Mouse (Mus musculus) embryonic fibroblast, embryonic 13.5 days (primary cell): ENCODE data around the gene Cdc42ep1.

Experiments
- CTCF ChIP-seq: IDR thresholded peaks from 2 replicates; pipeline ENCODE4 v1.5.1; 2011; ENCODE audit warnings: mild to moderate bottlenecking, control low read depth, low read length, moderate library complexity, borderline replicate concordance; ENCODE audit not compliant: insufficient read depth
- POLR2A ChIP-seq: IDR thresholded peaks from 2 replicates; pipeline ENCODE4 v1.6.1; 2011; ENCODE audit warnings: low read depth, mild to moderate bottlenecking, control low read depth, low read length, moderate library complexity

GRCm38 (mm10) chr15:78876991-78877809 lies 34.8 kb downstream of the Cdc42ep1 start, which contains the start of gene Gga1:
- TF ChIP-seq CTCF, result no peak
- TF ChIP-seq POLR2A, result peak; percentile 68
